Mouse (Mus musculus) liver, embryonic 13.5 days (tissue): ENCODE results near the gene Rbm14. TPM values are rescaled to one million over a fixed set of nuclear protein-coding genes. Genes with fewer than 3 reads are reported as not detected.
A peak's percentile ranks its signal among the peaks of the same experiment; 100 is the strongest.
"Not testable (repeated sequence)": the region's sequence is repeated elsewhere in the genome, so short reads cannot be mapped to it uniquely, and the experiment has no call there.

Source experiments
- ATAC-seq: fragments of 200-750 bp; cut with Nextera tagmentation; 2 replicates; pipeline ENCODE4 v1.8.0; 2017; ENCODE audit warnings: low read depth, mild to moderate bottlenecking, moderate number of reproducible peaks, moderate library complexity
- DNase-seq: peaks from one replicate; pipeline ENCODE4 v3.0.0; 2022
- H3K27ac ChIP-seq: fragments of 300-500 bp; sonication (generic); 2 replicates; pipeline ENCODE4 v1.5.1; 2015; ENCODE audit warnings: moderate library complexity, mild to moderate bottlenecking, inconsistent platforms
- H3K27me3 ChIP-seq: fragments of 300-500 bp; sonication (generic); 2 replicates; pipeline ENCODE4 v1.6.1; 2015; ENCODE audit warnings: mild to moderate bottlenecking, inconsistent platforms
- H3K36me3 ChIP-seq: fragments of 300-500 bp; sonication (generic); 2 replicates; pipeline ENCODE4 v1.6.1; 2015; ENCODE audit warnings: mild to moderate bottlenecking, inconsistent platforms
- H3K4me1 ChIP-seq: fragments of 300-500 bp; sonication (generic); replicated peaks from 2 replicates; pipeline ENCODE4 v1.6.1; 2015; ENCODE audit warnings: inconsistent platforms
- H3K4me2 ChIP-seq: fragments of 300-500 bp; sonication (generic); 2 replicates; pipeline ENCODE4 v1.6.1; 2015; ENCODE audit warnings: inconsistent platforms, mild to moderate bottlenecking, moderate library complexity
- H3K4me3 ChIP-seq: fragments of 300-500 bp; sonication (generic); replicated peaks from 2 replicates; pipeline ENCODE4 v1.5.1; 2015; ENCODE audit warnings: mild to moderate bottlenecking, inconsistent platforms
- H3K9ac ChIP-seq: fragments of 300-500 bp; sonication (generic); 2 replicates; pipeline ENCODE4 v1.6.1; 2015; ENCODE audit warnings: mild to moderate bottlenecking, inconsistent platforms
- H3K9me3 ChIP-seq: fragments of 300-500 bp; sonication (generic); replicated peaks from 2 replicates; pipeline ENCODE4 v1.6.1; 2016; ENCODE audit warnings: inconsistent platforms
- WGBS: fragments of 180-500 bp; shearing (Covaris S2); methylation state at CpG from one replicate; pipeline ENCODE4 v1.1.7; 2015; ENCODE audit not compliant: insufficient replicate concordance; 5-methylcytosine and 5-hydroxymethylcytosine counted together
- polyA plus RNA-seq: library from polyadenylated mRNA; unstranded; fragments of >200 nt; fragmentation: Nextera tagmentation; extraction: Ambion mirVana; gene quantifications from 2 replicates; pipeline ENCODE4 v1.2.1, GENCODE M21; 2015

Gene Rbm14
- polyA plus RNA-seq, 1 experiment from 2014 or later = 38.6 TPM

DNA sequence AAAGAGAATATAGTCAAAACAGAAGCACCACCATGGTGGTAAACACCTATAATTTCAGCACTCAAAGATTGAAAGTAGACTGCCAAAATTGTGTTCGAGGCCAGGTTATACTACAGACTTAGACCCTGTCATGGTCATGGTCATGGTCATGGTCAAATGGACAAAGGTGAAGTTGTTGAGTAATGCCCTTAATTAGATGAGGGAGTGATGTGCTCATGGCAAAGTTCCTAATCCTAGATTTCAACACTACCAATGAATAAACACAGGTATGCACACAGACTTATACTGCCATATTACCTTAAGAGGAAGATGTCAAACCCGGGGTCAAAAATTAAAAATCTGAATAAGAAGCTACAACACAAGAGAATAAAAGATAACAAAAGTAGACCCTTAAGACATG, 25.1 kb downstream of the Rbm14 start:
- WGBS = 91% methylated on average over 2 of the region's 2 CpGs
- peaks cover 95% of the 10 kb centered on the region for H3K36me3 ChIP-seq
- no peaks in the 10 kb centered on the region for H3K9me3 ChIP-seq
- no peak overlapping the region for H3K9ac ChIP-seq
- H3K27me3 ChIP-seq = no peaks in the 10 kb centered on the region
- H3K27ac ChIP-seq = no peak overlapping the region
- H3K4me3 ChIP-seq = no peak overlapping the region
- DNase-seq (no peak), ATAC-seq (no peak)
- peaks cover 36% of the 10 kb centered on the region for H3K4me1 ChIP-seq
- H3K4me2 ChIP-seq = no peak overlapping the region

DNA sequence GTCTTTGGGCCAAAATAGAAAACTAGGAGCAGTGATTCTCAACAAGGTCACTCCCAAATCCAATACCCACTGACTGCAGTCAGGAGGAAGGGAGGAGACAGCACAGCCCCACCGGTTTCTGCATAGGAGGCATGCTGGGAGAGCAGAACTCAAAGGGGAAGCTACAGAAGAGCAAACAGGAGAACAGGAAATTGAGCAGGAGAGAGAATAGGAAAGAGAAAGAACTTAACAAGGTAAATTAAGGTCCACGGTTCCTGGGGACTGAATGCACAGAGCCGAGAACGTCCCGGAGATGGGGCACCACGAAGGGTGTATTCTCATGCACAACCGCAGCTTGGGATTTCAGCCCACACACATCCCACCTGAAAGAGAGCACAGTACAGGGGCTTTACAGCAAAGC, 26.2 kb downstream of the Rbm14 start:
- no peak overlapping the region for H3K9ac ChIP-seq
- peaks cover 25% of the 10 kb centered on the region for H3K4me1 ChIP-seq
- H3K27ac ChIP-seq = no peak overlapping the region
- H3K9me3 ChIP-seq = no peaks in the 10 kb centered on the region
- H3K4me3 ChIP-seq = no peak overlapping the region
- DNase-seq (no peak), ATAC-seq (no peak)
- 82% methylated on average over 7 of the region's 7 CpGs for WGBS
- H3K27me3 ChIP-seq = no peaks in the 10 kb centered on the region
- H3K4me2 ChIP-seq = no peak overlapping the region
- H3K36me3 ChIP-seq = peaks cover 93% of the 10 kb centered on the region

DNA sequence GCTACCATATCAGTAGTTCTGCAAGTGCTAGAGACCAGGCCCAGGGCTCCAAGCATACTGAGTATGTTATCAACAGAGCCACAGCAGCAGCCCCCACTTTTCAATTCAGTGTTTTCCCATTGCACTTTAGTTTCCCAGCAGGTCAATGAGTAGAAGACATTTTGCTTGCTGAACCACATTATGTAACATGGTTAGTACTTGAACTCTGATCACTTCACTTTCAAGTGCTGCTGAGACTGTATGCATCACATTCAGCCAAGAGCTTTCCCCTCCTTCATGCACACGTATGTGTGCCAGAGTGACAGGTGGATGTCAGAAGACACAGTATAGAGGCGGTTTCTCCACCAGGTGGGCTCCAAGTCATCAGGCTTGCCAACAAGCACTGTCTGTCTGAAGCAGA, 28.5 kb downstream of the Rbm14 start:
- DNase-seq (no peak), ATAC-seq (no peak)
- WGBS = 95% methylated on average over 2 of the region's 2 CpGs

DNA sequence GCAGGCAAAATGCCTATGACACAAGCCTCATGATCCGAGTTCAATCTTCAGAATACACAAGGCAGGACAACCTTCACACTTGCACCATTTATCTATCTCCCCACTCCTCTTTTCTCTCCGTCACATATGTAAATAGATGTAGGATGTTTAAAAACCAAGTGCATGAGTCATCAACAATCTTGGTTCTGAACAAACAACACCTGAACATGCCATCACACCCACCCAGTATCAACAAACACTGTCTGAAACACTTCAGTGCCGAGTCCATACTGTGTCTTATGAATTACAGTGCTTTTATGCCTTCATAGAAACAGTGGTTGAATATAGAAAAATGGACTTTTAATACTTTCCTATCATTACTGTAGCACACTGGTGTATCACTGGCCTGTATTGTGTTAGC, 38.6 kb downstream of the Rbm14 start:
- H3K9ac ChIP-seq = no peak overlapping the region
- H3K36me3 ChIP-seq = peaks cover 93% of the 10 kb centered on the region
- no peaks in the 10 kb centered on the region for H3K9me3 ChIP-seq
- WGBS = 80% methylated on average over 3 of the region's 3 CpGs
- H3K27me3 ChIP-seq = no peaks in the 10 kb centered on the region
- H3K4me1 ChIP-seq = no peaks in the 10 kb centered on the region
- H3K27ac ChIP-seq = no peak overlapping the region
- no peak overlapping the region for H3K4me2 ChIP-seq
- DNase-seq (no peak), ATAC-seq (no peak)
- no peak overlapping the region for H3K4me3 ChIP-seq

More for the DNA sequence above, 28.5 kb downstream of the Rbm14 start:
- Histone ChIP-seq H3K9ac (no peak overlapping the region), H3K4me2 (no peak overlapping the region), H3K4me3 (no peak overlapping the region), H3K9me3 (no peaks in the 10 kb centered on the region), H3K36me3 (peaks cover 92% of the 10 kb centered on the region), H3K27ac (no peak overlapping the region), H3K4me1 (peaks cover 22% of the 10 kb centered on the region), H3K27me3 (no peaks in the 10 kb centered on the region)

DNA sequence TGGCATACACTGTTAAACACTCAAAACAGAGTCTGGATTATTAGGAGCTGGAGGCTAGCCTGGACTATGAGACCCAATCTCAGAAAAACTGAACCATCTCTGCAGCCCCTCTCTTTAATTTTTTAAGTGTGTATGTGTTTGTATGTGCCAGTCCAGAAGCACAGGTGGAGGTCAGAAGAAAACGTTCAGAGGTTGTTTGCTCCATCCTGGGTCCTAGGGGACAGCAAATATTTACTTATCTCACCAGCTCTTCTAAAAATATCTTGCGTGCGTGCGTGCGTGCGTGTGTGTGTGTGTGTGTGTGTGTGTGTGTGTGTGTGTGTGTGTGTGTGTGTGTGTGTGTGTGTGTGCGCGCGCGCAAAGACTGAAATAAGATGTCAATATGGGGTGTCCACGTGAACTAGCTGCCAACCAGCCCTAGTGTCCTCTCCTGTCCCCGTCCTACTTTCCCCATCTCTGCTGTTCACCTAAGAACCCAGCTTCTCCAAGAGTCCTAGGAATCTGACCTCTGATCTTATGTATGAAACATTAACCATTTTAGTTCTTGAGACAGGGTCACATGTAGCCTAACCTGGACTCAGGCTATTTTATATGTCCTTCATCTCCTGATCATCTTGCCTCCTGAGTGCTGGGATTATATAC, 43.8 kb downstream of the Rbm14 start:
- H3K9me3 ChIP-seq = no peaks in the 10 kb centered on the region
- no peak overlapping the region for H3K9ac ChIP-seq
- ATAC-seq = no peak
- no peak overlapping the region for H3K4me2 ChIP-seq
- WGBS = 92% methylated on average over 8 of the region's 12 CpGs
- peaks cover 91% of the 10 kb centered on the region for H3K36me3 ChIP-seq
- no peak overlapping the region for H3K27ac ChIP-seq
- no peak for DNase-seq
- H3K4me3 ChIP-seq = no peak overlapping the region
- H3K4me1 ChIP-seq = peaks cover 4% of the 10 kb centered on the region; the same call in 1 of the 2 replicates
- H3K27me3 ChIP-seq = no peaks in the 10 kb centered on the region

DNA sequence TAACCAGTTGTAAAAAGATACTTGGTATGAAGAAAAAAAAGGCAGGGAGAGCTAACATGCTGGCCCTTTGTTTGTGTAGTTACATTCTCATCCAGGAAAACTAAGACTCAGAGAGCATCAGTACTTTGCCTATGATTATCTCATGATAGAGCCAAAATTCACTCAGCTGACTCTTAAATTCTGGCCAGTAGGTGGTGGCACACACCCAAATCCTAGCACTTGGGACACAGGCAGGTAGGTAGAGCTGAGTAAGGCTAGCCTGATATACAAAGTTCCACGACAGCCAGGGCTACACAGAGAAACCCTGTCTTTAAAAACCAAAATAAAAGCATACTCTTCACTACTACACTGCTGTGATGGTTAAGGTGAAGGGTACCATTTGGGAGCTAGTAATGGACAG, 48.6 kb downstream of the Rbm14 start:
- H3K4me2 ChIP-seq = no peak overlapping the region
- no peaks in the 10 kb centered on the region for H3K27me3 ChIP-seq
- H3K9me3 ChIP-seq = no peaks in the 10 kb centered on the region
- no peak for DNase-seq
- ATAC-seq = no peak
- H3K4me3 ChIP-seq = no peak overlapping the region
- no peak overlapping the region for H3K27ac ChIP-seq
- H3K36me3 ChIP-seq = peaks cover 63% of the 10 kb centered on the region
- H3K9ac ChIP-seq = no peak overlapping the region
- H3K4me1 ChIP-seq = peaks cover 13% of the 10 kb centered on the region
- 66% methylated on average over 1 of the region's 1 CpGs for WGBS

DNA sequence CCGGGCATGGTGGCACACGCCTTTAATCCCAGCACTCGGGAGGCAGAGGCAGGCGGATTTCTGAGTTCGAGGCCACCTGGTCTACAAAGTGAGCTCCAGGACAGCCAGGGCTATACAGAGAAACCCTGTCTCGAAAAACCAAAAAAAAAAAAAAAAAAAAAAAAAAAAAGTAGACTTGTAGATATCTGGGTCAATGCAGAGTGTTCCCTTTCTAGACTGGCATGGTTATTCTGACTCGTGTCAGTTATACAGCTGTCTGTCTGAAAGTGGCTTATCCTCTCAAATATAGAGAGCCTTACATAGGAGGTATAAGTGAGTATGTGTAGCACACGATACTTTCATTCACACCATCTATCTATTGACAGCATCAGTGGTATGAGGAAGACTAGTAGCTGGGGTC, 50.9 kb downstream of the Rbm14 start:
- not testable (repeated sequence) for H3K9me3 ChIP-seq, H3K27me3 ChIP-seq, H3K4me3 ChIP-seq, H3K9ac ChIP-seq, ATAC-seq, H3K4me2 ChIP-seq, DNase-seq, H3K27ac ChIP-seq
- 79% methylated on average over 8 of the region's 8 CpGs for WGBS
- peaks cover 25% of the 10 kb centered on the region for H3K4me1 ChIP-seq
- H3K36me3 ChIP-seq = peaks cover 47% of the 10 kb centered on the region

DNA sequence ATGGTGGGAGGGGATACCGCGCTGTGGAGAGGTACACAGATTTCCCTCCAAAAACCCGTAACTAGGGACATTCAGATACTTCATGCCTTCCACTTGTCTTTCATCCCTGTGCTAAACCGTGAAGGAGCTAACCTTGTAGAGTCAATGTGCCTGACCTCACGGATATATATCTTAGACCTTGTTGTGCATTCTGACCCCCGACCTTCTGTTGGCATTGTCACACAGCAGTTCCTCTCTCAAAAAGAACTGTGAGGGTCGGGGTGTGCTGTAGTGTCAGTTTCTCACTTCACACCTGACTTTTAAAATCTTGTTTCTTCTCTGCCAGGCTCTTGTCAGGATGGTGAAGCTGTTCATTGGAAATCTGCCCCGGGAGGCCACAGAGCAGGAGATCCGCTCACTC, 54.5 kb downstream of the Rbm14 start:
- Histone ChIP-seq H3K27me3 (no peaks in the 10 kb centered on the region), H3K4me1 (peaks cover 25% of the 10 kb centered on the region), H3K4me3 (peak overlapping the region; percentile 80), H3K9me3 (no peaks in the 10 kb centered on the region), H3K9ac (peak overlapping the region; percentile 82), H3K4me2 (peak overlapping the region; percentile 83), H3K36me3 (peaks cover 15% of the 10 kb centered on the region), H3K27ac (peak overlapping the region; percentile 84; the same call in 1 of the 2 replicates)
- ATAC-seq (no peak), DNase-seq (no peak)
- WGBS = 13% methylated on average over 9 of the region's 9 CpGs

DNA sequence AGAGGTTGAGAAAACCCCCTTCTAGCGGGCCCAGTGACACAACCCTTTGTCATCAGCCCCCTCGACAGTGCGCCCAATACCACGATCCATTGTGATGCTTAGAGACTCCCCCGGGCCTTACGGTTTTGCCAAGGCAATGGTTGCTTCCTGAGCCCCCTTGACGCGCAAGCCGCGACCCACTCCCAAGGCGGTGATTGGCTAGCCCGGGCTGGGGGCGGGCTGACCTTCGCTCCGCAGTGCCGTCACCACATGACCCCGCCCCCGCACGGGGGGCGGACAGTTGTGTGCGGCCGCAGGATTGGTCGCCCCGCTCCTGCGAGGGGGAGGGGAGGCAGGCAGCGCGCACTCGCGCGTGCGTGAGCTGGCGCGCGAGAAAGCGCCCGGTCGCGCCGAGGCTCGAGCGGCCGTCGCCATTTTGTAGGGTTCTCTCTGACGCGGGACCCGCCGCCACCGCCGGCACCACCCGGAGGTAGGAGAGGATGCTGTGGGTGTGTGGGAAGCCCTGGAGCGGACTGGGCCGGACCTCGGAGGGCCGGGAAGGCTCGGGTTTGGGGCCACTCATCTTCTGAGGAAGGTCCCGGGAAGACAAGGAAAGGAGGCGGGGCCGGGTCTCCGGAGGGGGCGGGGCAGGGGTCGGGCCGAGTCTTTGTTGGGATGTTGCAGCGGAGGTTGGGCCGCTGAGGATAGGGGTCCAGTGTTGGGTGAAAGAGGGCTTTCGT, 55.1 kb downstream of the Rbm14 start, which contains the start of gene Rbm4b:
Rbm4b (plus strand) TSS at position 305 of the 719 bp plus-strand sequence.
- Histone ChIP-seq H3K4me3 (peak within 1 kb of the TSS; percentile 80), H3K9ac (peak within 1 kb of the TSS; percentile 82), H3K9me3 (no peaks in the 10 kb centered on the region), H3K27ac (peak within 1 kb of the TSS; percentile 84), H3K4me2 (peak within 1 kb of the TSS; percentile 83), H3K27me3 (no peaks in the 10 kb centered on the region), H3K4me1 (peaks cover 25% of the 10 kb centered on the region), H3K36me3 (peaks cover 11% of the 10 kb centered on the region)
- DNase-seq (peak; percentile 90), ATAC-seq (peak; percentile 93)
- under 1% methylated on average over 65 of the region's 65 CpGs for WGBS

DNA sequence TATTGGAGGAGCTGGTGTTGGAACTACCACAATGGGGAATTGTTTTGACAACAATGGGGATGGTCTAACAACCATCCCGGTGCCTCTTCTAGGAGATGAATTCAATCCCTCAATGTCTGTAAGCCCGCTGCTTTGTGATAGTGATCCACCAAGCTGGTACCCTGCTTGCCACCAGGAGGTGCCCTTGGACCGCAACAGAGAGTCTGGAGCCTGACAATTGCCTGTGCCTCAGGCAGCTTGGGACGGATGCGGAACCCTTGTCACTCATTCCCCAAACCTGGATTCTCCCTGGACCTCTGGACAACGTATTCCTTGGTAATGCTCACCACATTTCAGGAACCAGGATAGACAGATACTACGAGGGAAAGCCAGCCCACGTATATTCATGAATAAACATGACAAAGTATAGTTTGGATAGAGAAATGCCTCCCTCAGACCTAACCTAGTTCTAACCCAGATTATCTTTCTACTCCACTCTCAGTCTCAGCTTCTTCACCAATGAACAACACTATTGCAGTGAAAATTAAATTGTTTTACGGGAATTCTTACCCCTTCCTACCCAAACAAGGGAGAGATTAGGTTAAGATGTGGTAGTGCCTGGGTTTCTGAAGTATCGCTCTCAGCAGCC, 55.8 kb downstream of the Rbm14 start:
- Histone ChIP-seq H3K36me3 (peaks cover 11% of the 10 kb centered on the region), H3K4me2 (peak overlapping the region; percentile 83), H3K27me3 (no peaks in the 10 kb centered on the region), H3K27ac (peak overlapping the region; percentile 84), H3K4me3 (peak overlapping the region; percentile 80), H3K4me1 (peaks cover 25% of the 10 kb centered on the region), H3K9me3 (no peaks in the 10 kb centered on the region), H3K9ac (peak overlapping the region; percentile 82)
- ATAC-seq (peak; percentile 70), DNase-seq (peak; percentile 82)
- 1% methylated on average over 10 of the region's 10 CpGs for WGBS
